Mouse (Mus musculus): Measurements from ENCODE around the gene Adam1a. TPM values are rescaled to one million over a fixed set of nuclear protein-coding genes. Genes with fewer than 3 reads are reported as not detected.

Adam1a gene
- polyA plus RNA-seq, 1 experiment from 2014 or later: 1.9 TPM

DNA sequence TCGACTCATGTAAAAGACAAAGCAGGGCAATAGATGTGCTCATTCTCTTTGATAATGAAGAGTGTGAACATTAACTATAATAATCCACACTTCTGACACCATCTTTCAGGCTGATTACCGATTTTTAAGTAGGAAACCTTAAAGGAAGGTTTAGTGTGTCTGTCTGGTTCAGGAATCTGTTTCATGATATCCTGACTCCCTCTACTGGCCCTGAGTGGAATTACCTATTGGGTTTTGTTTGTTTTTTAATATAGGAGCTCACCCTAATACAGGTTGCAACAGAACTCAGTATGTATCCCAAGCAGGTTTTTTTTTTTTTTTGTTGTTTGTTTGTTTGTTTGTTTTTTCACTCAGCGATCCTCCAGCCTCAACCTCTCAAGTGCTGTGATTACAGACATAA, 67.6 kb downstream of the Adam1a start:
- Histone ChIP-seq H3K27ac (no peak overlapping the region), H3K36me3 (no peaks in the 10 kb centered on the region), H3K4me3 (replicated peaks) (no peak overlapping the region), H3K9ac (replicated peaks) (no peak overlapping the region), H3K27me3 (no peaks in the 10 kb centered on the region), H3K4me1 (replicated peaks) (no peaks in the 10 kb centered on the region), H3K9me3 (no peaks in the 10 kb centered on the region), H3K4me2 (no peak overlapping the region)
- 43% methylated on average over 3 of the region's 3 CpGs for WGBS
- ATAC-seq (ENCODE audit: insufficient number of reproducible peaks, insufficient read depth, low FRiP score, low TSS enrichment, low read depth): peak; percentile 20; the same call in 1 of the 2 replicates

DNA sequence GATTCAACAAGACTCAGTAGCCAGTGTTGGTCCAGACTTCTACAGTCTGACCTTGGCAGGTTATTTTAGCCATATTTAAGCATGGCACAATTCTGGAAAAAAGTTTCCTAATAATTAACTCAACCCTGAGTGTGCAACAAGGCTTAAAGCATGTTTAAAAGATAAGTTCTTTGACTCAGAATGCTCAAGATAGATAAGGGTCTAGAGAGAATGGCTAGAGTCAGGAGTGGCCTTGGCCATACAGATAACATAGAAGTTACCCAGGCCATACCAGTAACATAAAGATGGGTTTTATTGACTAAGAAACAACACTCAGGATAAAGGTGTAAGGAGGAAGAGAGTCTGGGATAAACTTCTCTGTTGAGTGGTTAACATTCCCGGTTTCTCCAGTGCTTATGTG, 69.2 kb downstream of the Adam1a start:
- H3K4me2 ChIP-seq: no peak overlapping the region
- WGBS: 81% methylated on average over 1 of the region's 1 CpGs
- ATAC-seq (ENCODE audit: insufficient number of reproducible peaks, insufficient read depth, low FRiP score, low TSS enrichment, low read depth): no peak
- H3K27me3 ChIP-seq: no peaks in the 10 kb centered on the region
- H3K36me3 ChIP-seq: no peaks in the 10 kb centered on the region
- H3K27ac ChIP-seq: no peak overlapping the region
- H3K4me3 ChIP-seq (replicated peaks): no peak overlapping the region
- H3K9me3 ChIP-seq: no peaks in the 10 kb centered on the region
- no peak overlapping the region for H3K9ac ChIP-seq (replicated peaks)
- H3K4me1 ChIP-seq (replicated peaks): no peaks in the 10 kb centered on the region

DNA sequence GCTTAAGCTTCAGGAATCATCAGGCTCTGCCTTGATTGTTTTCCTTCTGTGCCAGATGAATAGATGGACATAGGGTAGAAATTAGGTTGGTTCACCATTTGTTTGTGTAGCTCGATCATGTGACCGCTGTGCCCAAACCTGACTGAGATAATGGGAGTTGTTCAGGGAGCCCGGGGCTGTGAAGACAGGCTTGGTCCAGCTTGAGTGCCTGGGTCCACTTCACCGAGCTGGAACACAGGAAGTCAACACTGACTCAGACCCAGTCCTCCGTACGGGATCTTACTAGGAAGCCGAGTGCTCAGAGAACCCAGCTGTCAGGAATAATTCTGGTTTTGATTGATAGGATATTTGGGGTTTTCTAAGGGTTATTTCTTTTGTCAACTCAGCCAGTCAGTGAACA, 70.7 kb downstream of the Adam1a start:
- H3K9me3 ChIP-seq: no peaks in the 10 kb centered on the region

DNA sequence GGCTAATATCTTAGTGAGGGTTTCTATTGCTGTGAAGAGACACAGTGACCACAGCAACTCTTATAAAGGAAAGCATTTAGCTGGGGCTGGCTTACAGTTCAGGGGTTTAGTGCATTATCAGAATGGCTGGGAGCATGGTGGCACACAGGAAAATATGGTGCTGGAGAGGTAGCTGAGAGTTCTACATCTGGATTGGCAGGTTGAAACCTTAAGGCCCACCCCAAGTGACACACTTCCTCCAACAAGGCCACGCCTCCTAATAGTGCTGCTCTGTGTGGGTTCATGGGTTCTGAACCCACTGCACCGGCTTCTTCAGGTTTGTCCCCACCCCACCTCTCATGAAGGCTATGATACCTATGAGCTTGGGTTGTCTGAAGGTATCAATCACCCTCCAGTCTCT, 72.9 kb downstream of the Adam1a start:
- Histone ChIP-seq H3K27ac (no peak overlapping the region), H3K27me3 (no peaks in the 10 kb centered on the region), H3K9ac (replicated peaks) (no peak overlapping the region), H3K4me1 (replicated peaks) (no peaks in the 10 kb centered on the region), H3K9me3 (no peaks in the 10 kb centered on the region), H3K4me2 (no peak overlapping the region), H3K4me3 (replicated peaks) (no peak overlapping the region), H3K36me3 (no peaks in the 10 kb centered on the region)
- ATAC-seq (ENCODE audit: insufficient number of reproducible peaks, insufficient read depth, low FRiP score, low TSS enrichment, low read depth): no peak
- WGBS: 84% methylated on average over 2 of the region's 2 CpGs

More for the DNA sequence above, 70.7 kb downstream of the Adam1a start:
- H3K4me1 ChIP-seq (replicated peaks): no peaks in the 10 kb centered on the region
- H3K36me3 ChIP-seq: no peaks in the 10 kb centered on the region
- H3K4me2 ChIP-seq: no peak overlapping the region
- no peak for ATAC-seq (ENCODE audit: insufficient number of reproducible peaks, insufficient read depth, low FRiP score, low TSS enrichment, low read depth)
- H3K4me3 ChIP-seq (replicated peaks): no peak overlapping the region
- H3K27me3 ChIP-seq: no peaks in the 10 kb centered on the region
- no peak overlapping the region for H3K27ac ChIP-seq
- H3K9ac ChIP-seq (replicated peaks): no peak overlapping the region
- WGBS: 77% methylated on average over 7 of the region's 7 CpGs

- ATAC-seq (ENCODE audit: insufficient number of reproducible peaks, insufficient read depth, low FRiP score, low TSS enrichment, low read depth): no peak
- Histone ChIP-seq H3K4me2 (no peak overlapping the region), H3K4me1 (replicated peaks) (no peaks in the 10 kb centered on the region), H3K4me3 (replicated peaks) (no peak overlapping the region), H3K27me3 (no peaks in the 10 kb centered on the region), H3K9me3 (no peaks in the 10 kb centered on the region), H3K9ac (replicated peaks) (no peak overlapping the region), H3K36me3 (no peaks in the 10 kb centered on the region), H3K27ac (no peak overlapping the region)
- WGBS: 16% methylated on average over 3 of the region's 3 CpGs
Observed at GRCm38 (mm10) chr5:121469566-121469965, 75.7 kb downstream of the Adam1a start.

Other genes with a start within 250 kb of the Adam1a start
- 75.1 and 75.5 TPM in 2 replicates for gene Trafd1, start 159.8 kb downstream of the Adam1a start, polyA plus RNA-seq (2016; fragmentation: Nextera tagmentation; extraction: Ambion mirVana)
- 41.2 and 41.9 TPM in 2 replicates for gene Naa25, start 147.5 kb downstream of the Adam1a start, polyA plus RNA-seq (2016; fragmentation: Nextera tagmentation; extraction: Ambion mirVana)
- 0.81 and 2.3 TPM in 2 replicates for gene Tmem116, start 93.6 kb downstream of the Adam1a start, polyA plus RNA-seq (2016; fragmentation: Nextera tagmentation; extraction: Ambion mirVana)
- gene Erp29, start 93.0 kb downstream of the Adam1a start, polyA plus RNA-seq (2016; fragmentation: Nextera tagmentation; extraction: Ambion mirVana): 115 and 118 TPM in 2 replicates
- 0.06 TPM in 1 of 2 replicates, not detected in the other for gene Adam1b, start 42.0 kb downstream of the Adam1a start, polyA plus RNA-seq (2016; fragmentation: Nextera tagmentation; extraction: Ambion mirVana)
- not detected in 2 replicates for gene Gm42878, start within 50 bp of the Adam1a start, polyA plus RNA-seq (2016; fragmentation: Nextera tagmentation; extraction: Ambion mirVana)
- 51.8 and 58.4 TPM in 2 replicates for gene Mapkapk5, start 423 bp upstream of the Adam1a start, polyA plus RNA-seq (2016; fragmentation: Nextera tagmentation; extraction: Ambion mirVana)
- 236 and 264 TPM in 2 replicates for gene Aldh2, start 48.3 kb upstream of the Adam1a start, polyA plus RNA-seq (2016; fragmentation: Nextera tagmentation; extraction: Ambion mirVana)
- 2.8 and 3.3 TPM in 2 replicates for gene Acad12, start 73.5 kb upstream of the Adam1a start, polyA plus RNA-seq (2016; fragmentation: Nextera tagmentation; extraction: Ambion mirVana)
- 1.8 and 2.6 TPM in 2 replicates for gene Acad10, start 115.0 kb upstream of the Adam1a start, polyA plus RNA-seq (2016; fragmentation: Nextera tagmentation; extraction: Ambion mirVana)
- gene Brap, start 115.1 kb upstream of the Adam1a start, polyA plus RNA-seq (2016; fragmentation: Nextera tagmentation; extraction: Ambion mirVana): 47.1 and 48.3 TPM in 2 replicates
- gene Atxn2, start 165.9 kb upstream of the Adam1a start, polyA plus RNA-seq (2016; fragmentation: Nextera tagmentation; extraction: Ambion mirVana): 59.8 and 79.2 TPM in 2 replicates

All from limb, embryonic 12.5 days (tissue).